Mouse (Mus musculus): ENCODE measurements at regions not wholly inside any gene's neighbourhood (a gene's known extent, or its start where the extent isn't known, plus 50 kb on each side); places are given as distances from the start of the nearest gene placed in this dataset.

DNA sequence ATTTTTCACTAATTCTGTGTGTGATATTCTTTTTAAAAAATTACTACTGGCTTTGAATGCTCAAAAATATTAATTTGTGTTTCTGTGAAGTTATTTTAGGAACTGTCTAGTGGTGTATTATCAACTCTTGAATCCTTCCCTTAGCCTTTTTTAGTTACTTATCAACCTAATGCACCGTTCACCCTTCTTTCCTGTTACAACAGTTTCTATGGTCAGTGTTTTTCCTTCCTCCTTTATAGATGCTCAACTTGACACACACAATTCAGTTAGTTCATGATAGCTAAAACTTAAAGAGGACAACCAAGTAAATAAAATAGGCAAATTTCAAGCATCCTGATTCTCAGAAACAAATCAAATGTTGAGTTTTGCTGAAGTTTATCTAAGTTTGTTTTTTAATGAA is 506.9 kb downstream of the Flrt2 start:
- ATAC-seq (replicated peaks; ENCODE audit: poor library complexity, severe bottlenecking), result peak; percentile 59; the same call in 1 of the 2 replicates

DNA sequence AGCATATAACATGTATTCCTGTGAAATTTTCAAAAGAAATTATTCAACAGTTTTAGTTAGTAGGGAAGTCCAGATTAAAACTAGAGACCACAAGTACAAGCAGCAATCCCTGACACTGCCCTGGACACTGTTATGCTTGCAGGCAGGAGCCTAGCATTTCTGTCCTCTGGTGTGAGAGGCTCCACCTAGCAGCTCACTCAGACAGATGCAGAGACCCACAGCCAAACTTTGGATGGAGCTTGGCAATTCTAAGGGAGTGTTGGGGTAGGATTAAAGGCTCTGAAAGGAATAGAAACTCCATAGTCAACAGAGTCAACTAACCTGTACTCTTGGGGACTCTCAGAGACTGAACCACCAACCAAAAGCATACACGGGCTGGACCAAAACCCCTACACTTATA is 509.8 kb downstream of the Flrt2 start:
- ATAC-seq (replicated peaks; ENCODE audit: poor library complexity, severe bottlenecking), result no peak

DNA sequence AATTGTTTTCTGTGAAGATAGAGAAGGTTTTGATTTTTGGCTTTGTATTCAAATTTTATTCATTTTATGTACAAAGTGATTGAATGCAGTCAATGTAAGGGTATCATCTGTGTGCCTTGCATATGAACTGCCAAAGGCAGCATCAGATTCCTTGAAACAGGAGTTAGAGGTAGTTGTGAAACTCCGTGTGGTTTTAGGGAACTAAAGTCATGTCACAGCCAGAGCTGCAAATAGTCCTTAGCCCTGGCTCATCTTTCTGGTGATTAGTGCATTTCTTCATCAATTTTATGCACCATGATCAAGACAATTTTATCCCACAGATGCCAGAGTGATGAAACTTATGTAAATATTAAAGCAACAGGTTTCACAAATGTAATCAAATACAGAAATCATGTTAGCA is 534.4 kb downstream of the Flrt2 start:
- peak; percentile 93 for ATAC-seq (replicated peaks; ENCODE audit: poor library complexity, severe bottlenecking)

DNA sequence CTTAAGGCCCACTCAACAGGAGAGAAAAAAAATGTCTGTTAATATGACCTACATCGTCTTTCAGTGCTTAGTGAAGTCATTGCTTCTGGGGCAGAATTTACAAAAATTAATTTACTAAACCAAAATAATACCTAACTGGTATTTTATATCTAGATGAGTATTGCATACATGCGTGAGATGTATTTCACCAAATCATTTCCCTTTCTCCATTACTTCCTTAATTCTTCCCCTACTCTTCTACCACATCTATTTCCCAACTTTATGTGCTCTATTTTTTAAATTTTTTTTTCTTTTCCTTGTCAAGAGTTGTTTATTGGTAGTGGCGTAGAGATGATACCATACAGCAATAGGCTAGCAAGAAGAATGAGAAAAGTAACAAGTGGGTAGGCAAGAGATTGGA is 536.7 kb downstream of the Flrt2 start:
- peak; percentile 86 for ATAC-seq (replicated peaks; ENCODE audit: poor library complexity, severe bottlenecking)

DNA sequence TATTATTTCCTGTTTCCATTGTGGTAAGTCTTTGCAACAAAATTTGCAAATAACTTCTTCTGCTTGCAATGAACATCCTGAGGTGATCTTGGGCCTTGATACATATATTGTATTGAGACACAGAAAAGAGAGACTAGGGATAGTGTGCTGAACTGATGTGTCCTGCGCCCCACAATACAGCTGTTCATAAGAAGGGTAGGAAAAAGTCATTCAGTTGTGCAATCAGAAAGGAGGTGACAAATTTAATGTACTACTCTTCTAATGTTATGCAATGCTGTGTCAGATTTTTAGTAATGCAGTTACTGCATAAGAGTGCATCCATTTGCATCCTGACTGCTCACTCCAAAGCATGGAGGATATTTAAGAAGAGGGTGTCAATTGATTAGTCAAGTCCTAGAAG is 543.5 kb downstream of the Flrt2 start:
- peak; percentile 98 for ATAC-seq (replicated peaks; ENCODE audit: poor library complexity, severe bottlenecking)

GRCm38 (mm10) chr12:96235996-96236525 is 544.0 kb downstream of the Flrt2 start:
- no peak for ATAC-seq (replicated peaks; ENCODE audit: poor library complexity, severe bottlenecking)

- no peak for ATAC-seq (replicated peaks; ENCODE audit: poor library complexity, severe bottlenecking)
Observed at GRCm38 (mm10) chr12:96239642-96240041, 547.6 kb downstream of the Flrt2 start.

DNA sequence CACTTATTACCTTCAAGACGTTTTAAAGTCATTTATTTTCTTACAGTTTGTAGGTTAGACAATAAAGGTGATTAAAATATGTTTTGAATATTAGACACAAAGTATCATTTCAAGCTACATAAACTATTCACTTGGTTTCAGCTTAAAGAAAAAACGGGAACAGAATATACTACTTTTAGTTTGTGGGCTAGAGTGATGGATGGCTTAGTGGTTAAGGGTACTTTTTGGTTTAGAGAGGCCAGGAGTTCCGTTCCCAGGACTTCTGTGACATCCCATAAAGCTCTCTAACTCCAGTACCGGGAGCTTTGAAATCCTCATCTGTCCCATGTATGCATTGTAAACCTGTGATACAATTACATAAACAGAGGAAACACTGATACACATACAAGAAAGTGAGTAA is 570.0 kb downstream of the Flrt2 start:
- ATAC-seq (replicated peaks; ENCODE audit: poor library complexity, severe bottlenecking), result no peak

DNA sequence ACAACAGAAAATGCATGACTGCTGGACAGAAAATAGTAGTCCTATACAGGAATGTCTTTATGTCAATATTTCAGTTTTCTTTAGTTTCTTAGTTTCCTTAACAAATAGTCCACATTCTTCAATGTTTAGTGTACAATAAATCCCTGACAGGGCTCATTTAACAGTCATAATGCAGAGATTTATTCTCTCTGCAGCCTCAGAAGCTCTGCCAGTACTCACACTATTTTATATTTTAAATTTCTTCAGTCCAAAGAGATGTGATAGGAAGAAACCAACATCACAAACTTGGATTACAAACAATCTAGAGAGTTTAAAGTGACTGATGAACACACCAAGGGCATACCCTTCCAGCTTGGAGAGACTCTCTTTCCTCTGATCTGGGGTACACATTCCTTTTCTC is 583.9 kb downstream of the Flrt2 start:
- no peak for ATAC-seq (replicated peaks; ENCODE audit: poor library complexity, severe bottlenecking)

GRCm38 (mm10) chr12:96311137-96311536 is 619.1 kb downstream of the Flrt2 start:
- ATAC-seq (replicated peaks; ENCODE audit: poor library complexity, severe bottlenecking), result peak; percentile 83

GRCm38 (mm10) chr12:96323061-96323786 is 631.2 kb downstream of the Flrt2 start:
- ATAC-seq (replicated peaks; ENCODE audit: poor library complexity, severe bottlenecking), result no peak

DNA sequence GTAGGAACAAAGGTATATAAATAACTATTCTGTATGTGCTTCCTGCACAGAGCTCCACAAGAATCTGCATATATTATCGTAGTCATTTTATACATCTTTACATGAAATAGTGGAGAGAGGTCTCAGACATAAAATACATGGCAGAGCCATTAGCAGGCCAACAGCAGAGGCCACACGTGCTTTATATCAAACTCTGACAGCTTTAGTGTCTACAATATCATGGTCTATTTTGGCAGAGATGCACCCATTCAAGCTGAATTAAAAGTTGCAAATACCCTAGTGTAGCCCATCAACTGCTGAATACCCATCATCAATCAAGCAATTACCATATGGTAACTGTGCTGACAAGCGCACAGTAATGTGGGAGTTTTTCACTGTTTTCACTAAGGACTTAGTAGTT is 659.1 kb downstream of the Flrt2 start:
- ATAC-seq (replicated peaks; ENCODE audit: poor library complexity, severe bottlenecking), result no peak

GRCm38 (mm10) chr12:96378924-96379323 is 686.9 kb downstream of the Flrt2 start:
- no peak for ATAC-seq (replicated peaks; ENCODE audit: poor library complexity, severe bottlenecking)

GRCm38 (mm10) chr12:96419104-96419503 is 727.1 kb downstream of the Flrt2 start:
- no peak for ATAC-seq (replicated peaks; ENCODE audit: poor library complexity, severe bottlenecking)

GRCm38 (mm10) chr12:96419567-96419966 is 727.5 kb downstream of the Flrt2 start:
- no peak for ATAC-seq (replicated peaks; ENCODE audit: poor library complexity, severe bottlenecking)

DNA sequence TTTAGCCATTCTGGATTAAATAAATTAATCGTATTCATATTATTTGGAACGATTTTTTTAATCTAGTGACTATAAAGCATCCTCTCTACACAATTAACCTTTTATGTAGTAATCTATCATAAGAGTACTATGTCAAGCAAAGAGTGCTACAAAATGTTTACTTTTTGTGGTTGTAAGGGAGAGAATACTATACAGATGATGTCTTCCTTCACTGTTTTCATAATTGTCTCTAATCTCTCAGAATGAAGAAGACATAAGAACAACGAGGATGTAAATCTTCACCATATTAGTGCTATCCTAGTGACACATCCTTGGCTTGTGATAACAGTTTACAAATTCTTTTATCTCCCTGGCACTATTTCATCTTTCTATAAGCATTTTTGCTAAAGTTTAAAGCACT is 735.6 kb downstream of the Flrt2 start:
- no peak for ATAC-seq (replicated peaks; ENCODE audit: poor library complexity, severe bottlenecking)

GRCm38 (mm10) chr12:96442546-96442945 is 750.5 kb downstream of the Flrt2 start:
- ATAC-seq (replicated peaks; ENCODE audit: poor library complexity, severe bottlenecking), result no peak

DNA sequence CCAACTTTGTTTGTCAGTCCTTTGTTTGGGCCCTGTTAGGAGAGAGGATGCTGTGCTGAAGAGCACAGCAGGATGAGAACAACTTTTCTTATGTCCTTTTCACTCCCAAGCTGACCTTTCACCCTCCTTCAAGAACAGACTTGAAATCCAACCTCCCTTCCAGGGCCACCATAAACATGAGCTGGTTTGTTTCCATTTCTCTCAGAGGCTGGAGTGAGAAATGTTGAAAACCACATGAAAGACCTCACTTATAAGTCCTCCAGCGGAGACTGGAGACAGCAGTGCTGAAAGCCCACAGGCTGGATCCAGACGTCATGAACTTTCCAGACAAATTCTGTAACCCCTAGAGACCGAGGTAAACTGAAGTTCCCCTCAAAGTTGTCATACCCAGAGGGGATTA is 761.3 kb downstream of the Flrt2 start:
- ATAC-seq (replicated peaks; ENCODE audit: poor library complexity, severe bottlenecking), result no peak

GRCm38 (mm10) chr12:96476344-96476743 is 784.3 kb downstream of the Flrt2 start:
- no peak for ATAC-seq (replicated peaks; ENCODE audit: poor library complexity, severe bottlenecking)

DNA sequence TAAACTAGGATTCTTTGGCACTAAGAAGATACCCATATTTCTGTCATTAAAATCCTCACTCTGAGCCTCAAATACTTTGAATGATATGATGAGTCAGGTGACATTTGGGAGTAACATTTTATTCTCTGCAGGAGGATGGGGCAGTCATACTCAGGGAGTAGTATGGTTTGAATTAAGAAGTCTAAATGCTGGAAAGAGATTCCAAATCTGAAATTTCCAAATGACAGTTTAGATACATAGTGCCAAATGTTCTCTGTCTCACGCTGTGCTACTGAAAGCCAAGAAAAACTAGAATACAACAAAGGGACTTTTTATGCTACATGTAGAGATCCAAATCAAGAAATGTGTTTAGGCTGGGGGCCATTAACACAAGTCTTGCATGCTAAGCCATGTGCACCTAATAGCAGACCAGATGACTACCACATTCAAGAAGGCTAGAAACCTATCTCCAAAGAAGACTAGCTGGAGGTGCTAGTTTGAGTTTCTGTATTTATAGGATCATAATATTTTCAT is 796.5 kb downstream of the Flrt2 start:
- no peak for ATAC-seq (replicated peaks; ENCODE audit: poor library complexity, severe bottlenecking)

DNA sequence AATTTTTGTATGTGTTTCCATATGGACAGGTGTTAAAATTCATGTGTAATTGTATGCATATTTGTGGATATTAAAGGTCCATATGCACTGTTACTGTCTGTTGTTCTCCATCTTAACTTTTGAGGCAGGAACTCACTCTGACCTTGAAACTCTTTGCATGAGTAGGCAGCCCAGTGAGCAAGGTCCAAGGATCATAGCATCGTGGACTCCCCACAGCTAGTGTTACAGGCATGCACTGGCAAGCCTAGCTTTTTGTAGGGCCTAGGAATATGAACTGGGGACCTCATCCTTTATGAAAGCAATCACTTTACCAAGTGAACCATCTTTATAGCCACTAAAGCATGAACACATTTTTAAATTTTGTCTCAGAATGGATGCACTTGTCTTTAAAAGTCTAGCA is 817.6 kb downstream of the Flrt2 start:
- ATAC-seq (replicated peaks; ENCODE audit: poor library complexity, severe bottlenecking), result no peak

- no peak for ATAC-seq (replicated peaks; ENCODE audit: poor library complexity, severe bottlenecking)
Observed at GRCm38 (mm10) chr12:96558824-96559223, 866.8 kb downstream of the Flrt2 start.
